Mouse (Mus musculus) stomach, embryonic 14.5 days (tissue): ENCODE measurements around the gene Tmem120a. TPM values are rescaled to one million over a fixed set of nuclear protein-coding genes. Genes with fewer than 3 reads are reported as not detected.

Experiments used
- ATAC-seq: fragments of 200-750 bp; cut with Nextera tagmentation; 2 replicates; pipeline ENCODE4 v1.8.0; 2017; ENCODE audit warnings: low read depth, moderate TSS enrichment; ENCODE audit not compliant: insufficient number of reproducible peaks, insufficient read depth, low FRiP score
- H3K27ac ChIP-seq: fragments of 300-500 bp; sonication (generic); 2 replicates; pipeline ENCODE4 v1.5.1; 2014; ENCODE audit warnings: mild to moderate bottlenecking, low read length, moderate library complexity, mixed read lengths
- H3K27me3 ChIP-seq: fragments of 300-500 bp; sonication (generic); 2 replicates; pipeline ENCODE4 v1.6.1; 2014; ENCODE audit warnings: low read length, control low read depth, mixed read lengths; ENCODE audit not compliant: control insufficient read depth, insufficient read depth
- H3K36me3 ChIP-seq: fragments of 300-500 bp; sonication (generic); 2 replicates; pipeline ENCODE4 v1.6.1; 2014; ENCODE audit warnings: mild to moderate bottlenecking, control low read depth, low read length, moderate library complexity, mixed read lengths; ENCODE audit not compliant: control insufficient read depth, insufficient read depth
- H3K4me1 ChIP-seq: fragments of 300-500 bp; sonication (generic); 2 replicates; pipeline ENCODE4 v1.6.1; 2014; ENCODE audit warnings: low read length, control low read depth, mixed read lengths; ENCODE audit not compliant: control insufficient read depth, insufficient read depth
- H3K4me2 ChIP-seq: fragments of 300-500 bp; sonication (generic); replicated peaks from 2 replicates; pipeline ENCODE4 v1.6.1; 2014; ENCODE audit warnings: low read depth, low read length, control low read depth
- H3K4me3 ChIP-seq: fragments of 300-500 bp; sonication (generic); 2 replicates; pipeline ENCODE4 v1.5.1; 2014; ENCODE audit warnings: low read depth, low read length, control low read depth
- H3K9ac ChIP-seq: fragments of 300-500 bp; sonication (generic); replicated peaks from 2 replicates; pipeline ENCODE4 v1.6.1; 2014; ENCODE audit warnings: low read depth, mild to moderate bottlenecking, control low read depth, low read length, moderate library complexity, mixed read lengths
- H3K9me3 ChIP-seq: fragments of 300-500 bp; sonication (generic); 2 replicates; pipeline ENCODE4 v1.6.1; 2016; ENCODE audit warnings: low read depth, low read length, control low read depth; ENCODE audit not compliant: control insufficient read depth
- WGBS: fragments of 180-500 bp; shearing (Covaris S2); extraction: QIAGEN DNeasy Blood & Tissue Kit; methylation state at CpG from one replicate; pipeline ENCODE4 v1.1.7; 2014; 5-methylcytosine and 5-hydroxymethylcytosine counted together
- polyA plus RNA-seq: library from polyadenylated mRNA; unstranded; fragments of >200 nt; fragmentation: Nextera tagmentation; extraction: Ambion mirVana; gene quantifications from 2 replicates; pipeline ENCODE4 v1.2.1, GENCODE M21; 2014

Tmem120a gene
- polyA plus RNA-seq, 1 experiment from 2014 or later = 45.3 TPM

- no peaks in the 10 kb centered on the region for H3K9me3 ChIP-seq
- H3K4me2 ChIP-seq = no peak overlapping the region
- WGBS = 92% methylated on average over 13 of the region's 13 CpGs
- H3K27ac ChIP-seq = no peak overlapping the region
- no peak overlapping the region for H3K9ac ChIP-seq
- no peak for ATAC-seq
- peaks cover 55% of the 10 kb centered on the region for H3K36me3 ChIP-seq
- no peak overlapping the region for H3K4me3 ChIP-seq
- peaks cover 24% of the 10 kb centered on the region for H3K4me1 ChIP-seq
- H3K27me3 ChIP-seq = no peaks in the 10 kb centered on the region
Observed at GRCm38 (mm10) chr5:135729351-135729750, 14.9 kb downstream of the Tmem120a start.

GRCm38 (mm10) chr5:135728361-135728760, 15.9 kb downstream of the Tmem120a start:
- WGBS = 84% methylated on average over 13 of the region's 13 CpGs
- Histone ChIP-seq H3K36me3 (peaks cover 45% of the 10 kb centered on the region), H3K27ac (no peak overlapping the region), H3K4me3 (no peak overlapping the region), H3K4me2 (no peak overlapping the region), H3K9ac (no peak overlapping the region), H3K9me3 (no peaks in the 10 kb centered on the region), H3K27me3 (no peaks in the 10 kb centered on the region), H3K4me1 (peaks cover 26% of the 10 kb centered on the region)
- no peak for ATAC-seq

- WGBS = 88% methylated on average over 9 of the region's 9 CpGs
- Histone ChIP-seq H3K9me3 (no peaks in the 10 kb centered on the region), H3K36me3 (peaks cover 40% of the 10 kb centered on the region), H3K27ac (no peak overlapping the region), H3K4me1 (peaks cover 26% of the 10 kb centered on the region), H3K4me3 (no peak overlapping the region), H3K27me3 (no peaks in the 10 kb centered on the region), H3K4me2 (no peak overlapping the region), H3K9ac (no peak overlapping the region)
- no peak for ATAC-seq
Observed at GRCm38 (mm10) chr5:135727871-135728270, 16.4 kb downstream of the Tmem120a start.

GRCm38 (mm10) chr5:135726641-135727346, 17.5 kb downstream of the Tmem120a start:
- Histone ChIP-seq H3K4me2 (peak overlapping the region; percentile 48; the same call in 1 of the 2 replicates), H3K4me1 (peaks cover 26% of the 10 kb centered on the region), H3K9me3 (no peaks in the 10 kb centered on the region), H3K4me3 (no peak overlapping the region), H3K27ac (0 out of 2 replicates have a peak overlapping the region, but pooled peaks have one; percentile 87), H3K36me3 (peaks cover 30% of the 10 kb centered on the region), H3K9ac (no peak overlapping the region), H3K27me3 (no peaks in the 10 kb centered on the region)
- 73% methylated on average over 2 of the region's 2 CpGs for WGBS
- ATAC-seq = no peak

- no peaks in the 10 kb centered on the region for H3K27me3 ChIP-seq
- peak overlapping the region; percentile 48 for H3K4me2 ChIP-seq
- H3K4me3 ChIP-seq = peak overlapping the region; percentile 9
- no peak for ATAC-seq
- no peak overlapping the region; the same call in 1 of the 2 replicates for H3K9ac ChIP-seq
- no peaks in the 10 kb centered on the region for H3K9me3 ChIP-seq
- H3K27ac ChIP-seq = peak overlapping the region; percentile 87
- H3K36me3 ChIP-seq = peaks cover 22% of the 10 kb centered on the region
- peaks cover 26% of the 10 kb centered on the region for H3K4me1 ChIP-seq
- 28% methylated on average over 6 of the region's 6 CpGs for WGBS
Observed at GRCm38 (mm10) chr5:135725991-135726390, 18.3 kb downstream of the Tmem120a start.

GRCm38 (mm10) chr5:135725391-135725841, 18.8 kb downstream of the Tmem120a start:
- Histone ChIP-seq H3K4me1 (peaks cover 26% of the 10 kb centered on the region), H3K9ac (no peak overlapping the region), H3K27me3 (no peaks in the 10 kb centered on the region), H3K9me3 (no peaks in the 10 kb centered on the region), H3K4me2 (peak overlapping the region; percentile 48), H3K36me3 (peaks cover 16% of the 10 kb centered on the region), H3K27ac (peak overlapping the region; percentile 87), H3K4me3 (peak overlapping the region; percentile 9)
- WGBS = 4% methylated on average over 8 of the region's 8 CpGs
- peak; percentile 85 for ATAC-seq

GRCm38 (mm10) chr5:135724536-135725322, 19.5 kb downstream of the Tmem120a start:
- H3K4me2 ChIP-seq = peak overlapping the region; percentile 48
- peak; percentile 21; the same call in 1 of the 2 replicates for ATAC-seq
- H3K27me3 ChIP-seq = no peaks in the 10 kb centered on the region
- no peaks in the 10 kb centered on the region for H3K9me3 ChIP-seq
- H3K36me3 ChIP-seq = peaks cover 9% of the 10 kb centered on the region
- 15% methylated on average over 8 of the region's 9 CpGs for WGBS
- no peak overlapping the region for H3K9ac ChIP-seq
- peak overlapping the region; percentile 87 for H3K27ac ChIP-seq
- H3K4me1 ChIP-seq = peaks cover 26% of the 10 kb centered on the region
- no peak overlapping the region for H3K4me3 ChIP-seq

- no peak for ATAC-seq
- 51% methylated on average over 3 of the region's 3 CpGs for WGBS
- Histone ChIP-seq H3K4me3 (no peak overlapping the region), H3K36me3 (no peaks in the 10 kb centered on the region; the same call in 1 of the 2 replicates), H3K9me3 (no peaks in the 10 kb centered on the region), H3K27ac (no peak overlapping the region), H3K4me2 (no peak overlapping the region), H3K4me1 (peaks cover 26% of the 10 kb centered on the region), H3K9ac (no peak overlapping the region), H3K27me3 (no peaks in the 10 kb centered on the region)
Observed at GRCm38 (mm10) chr5:135723165-135723751, 21.0 kb downstream of the Tmem120a start.
